Mouse (Mus musculus): ENCODE measurements at regions not wholly inside any gene's neighbourhood (a gene's known extent, or its start where the extent isn't known, plus 50 kb on each side); places are given as distances from the start of the nearest gene placed in this dataset.

GRCm38 (mm10) chr8:115441943-115442550, 265.5 kb downstream of the Maf start:
- peaks cover 2% of the 10 kb centered on the region; the same call in 1 of the 2 replicates for H3K4me1 ChIP-seq (ENCODE audit: control insufficient read depth, insufficient read depth, low read length)
- 79% methylated on average over 6 of the region's 6 CpGs for WGBS
- no peaks in the 10 kb centered on the region for H3K9me3 ChIP-seq (ENCODE audit: control insufficient read depth, low read length)
- H3K4me2 ChIP-seq (replicated peaks; ENCODE audit: low read depth, low read length, severe bottlenecking) = no peak overlapping the region
- no peak for TF ChIP-seq POLR2A (IDR thresholded peaks at IDR 0.05; ENCODE audit: borderline replicate concordance, extremely low read depth, insufficient read depth, insufficient read length)
- H3K27ac ChIP-seq (replicated peaks; ENCODE audit: low read depth, low read length) = no peak overlapping the region
- H3K4me3 ChIP-seq (replicated peaks; ENCODE audit: low read length) = no peak overlapping the region
- H3K9ac ChIP-seq (ENCODE audit: low read depth, low read length, severe bottlenecking) = no peak overlapping the region
- H3K27me3 ChIP-seq (ENCODE audit: control insufficient read depth, insufficient read depth, low read length) = no peaks in the 10 kb centered on the region
- no peak for DNase-seq (ENCODE audit: low spot score)
- H3K36me3 ChIP-seq (ENCODE audit: control insufficient read depth, insufficient read depth, low read length) = no peaks in the 10 kb centered on the region
- no peak for ATAC-seq (ENCODE audit: low FRiP score, low read depth)

GRCm38 (mm10) chr8:115441323-115441722, 266.3 kb downstream of the Maf start:
- WGBS = 71% methylated on average over 6 of the region's 6 CpGs
- no peaks in the 10 kb centered on the region for H3K9me3 ChIP-seq (ENCODE audit: control insufficient read depth, low read length)
- TF ChIP-seq POLR2A (IDR thresholded peaks at IDR 0.05; ENCODE audit: borderline replicate concordance, extremely low read depth, insufficient read depth, insufficient read length) = no peak

GRCm38 (mm10) chr8:115440151-115440550, 267.4 kb downstream of the Maf start:
- no peak for ATAC-seq (ENCODE audit: low FRiP score, low read depth)
- Histone ChIP-seq H3K36me3 (ENCODE audit: control insufficient read depth, insufficient read depth, low read length) (no peaks in the 10 kb centered on the region), H3K27me3 (ENCODE audit: control insufficient read depth, insufficient read depth, low read length) (no peaks in the 10 kb centered on the region), H3K9me3 (ENCODE audit: control insufficient read depth, low read length) (no peaks in the 10 kb centered on the region), H3K4me3 (replicated peaks; ENCODE audit: low read length) (no peak overlapping the region), H3K9ac (ENCODE audit: low read depth, low read length, severe bottlenecking) (no peak overlapping the region), H3K27ac (replicated peaks; ENCODE audit: low read depth, low read length) (no peak overlapping the region), H3K4me2 (replicated peaks; ENCODE audit: low read depth, low read length, severe bottlenecking) (no peak overlapping the region), H3K4me1 (ENCODE audit: control insufficient read depth, insufficient read depth, low read length) (peaks cover 2% of the 10 kb centered on the region; the same call in 1 of the 2 replicates)
- no peak for TF ChIP-seq POLR2A (IDR thresholded peaks at IDR 0.05; ENCODE audit: borderline replicate concordance, extremely low read depth, insufficient read depth, insufficient read length)
- no peak for DNase-seq (ENCODE audit: low spot score)
- WGBS = 52% methylated on average over 3 of the region's 3 CpGs

More at GRCm38 (mm10) chr8:115441323-115441722, 266.3 kb downstream of the Maf start:
- no peaks in the 10 kb centered on the region for H3K36me3 ChIP-seq (ENCODE audit: control insufficient read depth, insufficient read depth, low read length)
- DNase-seq (ENCODE audit: low spot score) (no peak), ATAC-seq (ENCODE audit: low FRiP score, low read depth) (no peak)
- H3K27me3 ChIP-seq (ENCODE audit: control insufficient read depth, insufficient read depth, low read length) = no peaks in the 10 kb centered on the region
- H3K4me3 ChIP-seq (replicated peaks; ENCODE audit: low read length) = no peak overlapping the region
- no peak overlapping the region for H3K9ac ChIP-seq (ENCODE audit: low read depth, low read length, severe bottlenecking)
- H3K27ac ChIP-seq (replicated peaks; ENCODE audit: low read depth, low read length) = no peak overlapping the region
- peaks cover 2% of the 10 kb centered on the region; the same call in 1 of the 2 replicates for H3K4me1 ChIP-seq (ENCODE audit: control insufficient read depth, insufficient read depth, low read length)
- no peak overlapping the region for H3K4me2 ChIP-seq (replicated peaks; ENCODE audit: low read depth, low read length, severe bottlenecking)

- H3K27ac ChIP-seq (replicated peaks; ENCODE audit: low read depth, low read length) = no peak overlapping the region
- no peak overlapping the region for H3K4me3 ChIP-seq (replicated peaks; ENCODE audit: low read length)
- H3K9me3 ChIP-seq (ENCODE audit: control insufficient read depth, low read length) = no peaks in the 10 kb centered on the region
- DNase-seq (ENCODE audit: low spot score) (no peak), ATAC-seq (ENCODE audit: low FRiP score, low read depth) (no peak)
- H3K4me1 ChIP-seq (ENCODE audit: control insufficient read depth, insufficient read depth, low read length) = peaks cover 2% of the 10 kb centered on the region; the same call in 1 of the 2 replicates
- TF ChIP-seq POLR2A (IDR thresholded peaks at IDR 0.05; ENCODE audit: borderline replicate concordance, extremely low read depth, insufficient read depth, insufficient read length) = no peak
- H3K4me2 ChIP-seq (replicated peaks; ENCODE audit: low read depth, low read length, severe bottlenecking) = no peak overlapping the region
- H3K36me3 ChIP-seq (ENCODE audit: control insufficient read depth, insufficient read depth, low read length) = no peaks in the 10 kb centered on the region
- no peak overlapping the region for H3K9ac ChIP-seq (ENCODE audit: low read depth, low read length, severe bottlenecking)
- WGBS = 70% methylated on average over 5 of the region's 5 CpGs
- H3K27me3 ChIP-seq (ENCODE audit: control insufficient read depth, insufficient read depth, low read length) = no peaks in the 10 kb centered on the region
These were observed 268.1 kb downstream of the Maf start for GRCm38 (mm10) chr8:115439512-115439911.

GRCm38 (mm10) chr8:115437956-115438355, 269.6 kb downstream of the Maf start:
- Histone ChIP-seq H3K36me3 (ENCODE audit: control insufficient read depth, insufficient read depth, low read length) (no peaks in the 10 kb centered on the region), H3K4me2 (replicated peaks; ENCODE audit: low read depth, low read length, severe bottlenecking) (no peak overlapping the region), H3K9ac (ENCODE audit: low read depth, low read length, severe bottlenecking) (no peak overlapping the region), H3K27ac (replicated peaks; ENCODE audit: low read depth, low read length) (no peak overlapping the region), H3K4me1 (ENCODE audit: control insufficient read depth, insufficient read depth, low read length) (peaks cover 2% of the 10 kb centered on the region; the same call in 1 of the 2 replicates), H3K9me3 (ENCODE audit: control insufficient read depth, low read length) (no peaks in the 10 kb centered on the region), H3K27me3 (ENCODE audit: control insufficient read depth, insufficient read depth, low read length) (no peaks in the 10 kb centered on the region), H3K4me3 (replicated peaks; ENCODE audit: low read length) (no peak overlapping the region)
- no peak for TF ChIP-seq POLR2A (IDR thresholded peaks at IDR 0.05; ENCODE audit: borderline replicate concordance, extremely low read depth, insufficient read depth, insufficient read length)
- ATAC-seq (ENCODE audit: low FRiP score, low read depth) (no peak), DNase-seq (ENCODE audit: low spot score) (no peak)
- WGBS = 85% methylated on average over 9 of the region's 9 CpGs

All from limb, embryonic 14.5 days (tissue).